Mouse (Mus musculus) neural tube, embryonic 14.5 days (tissue): ENCODE measurements around the gene F11r. TPM values are rescaled to one million over a fixed set of nuclear protein-coding genes. Genes with fewer than 3 reads are reported as not detected.
"Not testable (repeated sequence)": the region's sequence is repeated elsewhere in the genome, so short reads cannot be mapped to it uniquely, and the experiment has no call there.

ENCODE experiments used
- ATAC-seq: fragments of 200-750 bp; cut with Nextera tagmentation; 2 replicates; pipeline ENCODE4 v1.8.0; 2017; ENCODE audit warnings: low read depth, mild to moderate bottlenecking, moderate TSS enrichment, moderate library complexity
- H3K27ac ChIP-seq: fragments of 300-500 bp; sonication (generic); 2 replicates; pipeline ENCODE4 v1.5.1; 2014; ENCODE audit warnings: low read depth, mild to moderate bottlenecking, control low read depth, low read length, moderate library complexity, mixed read lengths
- H3K27me3 ChIP-seq: fragments of 300-500 bp; sonication (generic); 2 replicates; pipeline ENCODE4 v1.6.1; 2014; ENCODE audit warnings: low read length; ENCODE audit not compliant: control insufficient read depth, insufficient read depth
- H3K36me3 ChIP-seq: fragments of 300-500 bp; sonication (generic); 2 replicates; pipeline ENCODE4 v1.6.1; 2014; ENCODE audit warnings: low read length, mixed read lengths; ENCODE audit not compliant: control insufficient read depth, insufficient read depth
- H3K4me1 ChIP-seq: fragments of 300-500 bp; sonication (generic); 2 replicates; pipeline ENCODE4 v1.6.1; 2014; ENCODE audit warnings: low read length; ENCODE audit not compliant: control insufficient read depth, insufficient read depth
- H3K4me2 ChIP-seq: fragments of 300-500 bp; sonication (generic); 2 replicates; pipeline ENCODE4 v1.6.1; 2014; ENCODE audit warnings: mild to moderate bottlenecking, low read depth, low read length, control low read depth
- H3K4me3 ChIP-seq: fragments of 300-500 bp; sonication (generic); 2 replicates; pipeline ENCODE4 v1.5.1; 2014; ENCODE audit warnings: low read depth, low read length, control low read depth, mixed read lengths
- H3K9ac ChIP-seq: fragments of 300-500 bp; sonication (generic); replicated peaks from 2 replicates; pipeline ENCODE4 v1.6.1; 2014; ENCODE audit warnings: low read depth, mild to moderate bottlenecking, control low read depth, low read length, mixed read lengths
- H3K9me3 ChIP-seq: fragments of 300-500 bp; sonication (generic); 2 replicates; pipeline ENCODE4 v1.6.1; 2016; ENCODE audit warnings: low read length; ENCODE audit not compliant: control insufficient read depth
- WGBS: fragments of 180-500 bp; shearing (Covaris S2); extraction: QIAGEN DNeasy Blood & Tissue Kit; methylation state at CpG from one replicate; pipeline ENCODE4 v1.1.7; 2014; 5-methylcytosine and 5-hydroxymethylcytosine counted together
- polyA plus RNA-seq: library from polyadenylated mRNA; unstranded; fragments of >200 nt; fragmentation: Nextera tagmentation; extraction: Ambion mirVana; gene quantifications from 2 replicates; pipeline ENCODE4 v1.2.1, GENCODE M21; 2014

F11r gene
- polyA plus RNA-seq, 1 experiment from 2014 or later, result 8.0 TPM

GRCm38 (mm10) chr1:171471941-171472340 is 34.6 kb downstream of the F11r start:
- not testable (repeated sequence) for H3K4me1 ChIP-seq, H3K4me2 ChIP-seq, H3K4me3 ChIP-seq, H3K9ac ChIP-seq, ATAC-seq, H3K36me3 ChIP-seq, H3K27me3 ChIP-seq, H3K9me3 ChIP-seq, H3K27ac ChIP-seq
- 94% methylated on average over 8 of the region's 8 CpGs for WGBS

- ATAC-seq, result no peak
- Histone ChIP-seq H3K9ac (no peak overlapping the region), H3K4me1 (no peaks in the 10 kb centered on the region), H3K4me3 (no peak overlapping the region), H3K9me3 (no peaks in the 10 kb centered on the region), H3K27me3 (no peaks in the 10 kb centered on the region), H3K4me2 (no peak overlapping the region), H3K27ac (no peak overlapping the region), H3K36me3 (no peaks in the 10 kb centered on the region)
- WGBS, result 77% methylated on average over 4 of the region's 4 CpGs
These were observed 36.2 kb downstream of the F11r start for GRCm38 (mm10) chr1:171473506-171473905.

- Histone ChIP-seq H3K4me2 (no peak overlapping the region), H3K27me3 (no peaks in the 10 kb centered on the region), H3K9ac (no peak overlapping the region), H3K4me1 (no peaks in the 10 kb centered on the region), H3K9me3 (no peaks in the 10 kb centered on the region), H3K4me3 (no peak overlapping the region), H3K36me3 (no peaks in the 10 kb centered on the region), H3K27ac (no peak overlapping the region)
- WGBS, result 79% methylated on average over 9 of the region's 9 CpGs
- ATAC-seq, result no peak
These were observed 36.7 kb downstream of the F11r start for GRCm38 (mm10) chr1:171473920-171474640.

GRCm38 (mm10) chr1:171477123-171477522 is 39.8 kb downstream of the F11r start:
- WGBS, result 80% methylated on average over 8 of the region's 8 CpGs
- Histone ChIP-seq H3K27me3 (no peaks in the 10 kb centered on the region), H3K4me1 (no peaks in the 10 kb centered on the region), H3K4me3 (no peak overlapping the region), H3K27ac (no peak overlapping the region), H3K4me2 (no peak overlapping the region), H3K9ac (no peak overlapping the region), H3K36me3 (no peaks in the 10 kb centered on the region), H3K9me3 (no peaks in the 10 kb centered on the region)
- ATAC-seq, result no peak

GRCm38 (mm10) chr1:171477758-171478545 is 40.6 kb downstream of the F11r start:
- Histone ChIP-seq H3K27me3 (no peaks in the 10 kb centered on the region), H3K9me3 (0 out of 2 replicates have a peak, but pooled peaks cover 2% of the 10 kb centered on the region), H3K4me1 (no peaks in the 10 kb centered on the region), H3K9ac (0 out of 2 replicates have a peak overlapping the region, but pooled peaks have one; percentile 16), H3K27ac (no peak overlapping the region), H3K4me3 (peak overlapping the region; percentile 21), H3K4me2 (peak overlapping the region; percentile 37; the same call in 1 of the 2 replicates), H3K36me3 (no peaks in the 10 kb centered on the region)
- 69% methylated on average over 27 of the region's 27 CpGs for WGBS
- peak; percentile 74 for ATAC-seq

GRCm38 (mm10) chr1:171478968-171479367 is 41.6 kb downstream of the F11r start:
- H3K27me3 ChIP-seq, result no peaks in the 10 kb centered on the region
- no peak overlapping the region for H3K4me3 ChIP-seq
- H3K27ac ChIP-seq, result no peak overlapping the region
- H3K36me3 ChIP-seq, result no peaks in the 10 kb centered on the region
- 0 out of 2 replicates have a peak, but pooled peaks cover 2% of the 10 kb centered on the region for H3K9me3 ChIP-seq
- H3K4me1 ChIP-seq, result no peaks in the 10 kb centered on the region
- no peak overlapping the region for H3K4me2 ChIP-seq
- ATAC-seq, result peak; percentile 61
- no peak overlapping the region for H3K9ac ChIP-seq
- WGBS, result 49% methylated on average over 2 of the region's 2 CpGs

GRCm38 (mm10) chr1:171494241-171494640 is 56.9 kb downstream of the F11r start:
- Histone ChIP-seq H3K4me2 (no peak overlapping the region), H3K4me1 (no peaks in the 10 kb centered on the region), H3K9ac (no peak overlapping the region), H3K9me3 (no peaks in the 10 kb centered on the region), H3K4me3 (no peak overlapping the region), H3K27ac (no peak overlapping the region), H3K36me3 (no peaks in the 10 kb centered on the region), H3K27me3 (no peaks in the 10 kb centered on the region)
- ATAC-seq, result no peak
- WGBS, result 90% methylated on average over 13 of the region's 13 CpGs

GRCm38 (mm10) chr1:171495371-171495770 is 58.0 kb downstream of the F11r start:
- Histone ChIP-seq H3K4me2 (no peak overlapping the region), H3K36me3 (no peaks in the 10 kb centered on the region), H3K27me3 (no peaks in the 10 kb centered on the region), H3K4me3 (no peak overlapping the region), H3K4me1 (0 out of 2 replicates have a peak, but pooled peaks cover 2% of the 10 kb centered on the region), H3K9ac (no peak overlapping the region), H3K27ac (no peak overlapping the region), H3K9me3 (no peaks in the 10 kb centered on the region)
- 93% methylated on average over 6 of the region's 6 CpGs for WGBS
- ATAC-seq, result no peak

GRCm38 (mm10) chr1:171499856-171500255 is 62.5 kb downstream of the F11r start:
- no peak overlapping the region for H3K9ac ChIP-seq
- no peaks in the 10 kb centered on the region for H3K9me3 ChIP-seq
- H3K36me3 ChIP-seq, result no peaks in the 10 kb centered on the region
- no peak for ATAC-seq
- peaks cover 6% of the 10 kb centered on the region; the same call in 1 of the 2 replicates for H3K4me1 ChIP-seq
- no peak overlapping the region for H3K4me2 ChIP-seq
- no peak overlapping the region for H3K4me3 ChIP-seq
- WGBS, result 61% methylated on average over 5 of the region's 5 CpGs
- no peaks in the 10 kb centered on the region for H3K27me3 ChIP-seq
- H3K27ac ChIP-seq, result no peak overlapping the region
